Mouse (Mus musculus): ENCODE results near the gene Foxp4.
"Not testable (repeated sequence)": the region's sequence is repeated elsewhere in the genome, so short reads cannot be mapped to it uniquely, and the experiment has no call there.

Foxp4 gene

GRCm38 (mm10) chr17:47854908-47855307 is 69.5 kb downstream of the Foxp4 start:
- ATAC-seq (ENCODE audit: low TSS enrichment), result no peak

DNA sequence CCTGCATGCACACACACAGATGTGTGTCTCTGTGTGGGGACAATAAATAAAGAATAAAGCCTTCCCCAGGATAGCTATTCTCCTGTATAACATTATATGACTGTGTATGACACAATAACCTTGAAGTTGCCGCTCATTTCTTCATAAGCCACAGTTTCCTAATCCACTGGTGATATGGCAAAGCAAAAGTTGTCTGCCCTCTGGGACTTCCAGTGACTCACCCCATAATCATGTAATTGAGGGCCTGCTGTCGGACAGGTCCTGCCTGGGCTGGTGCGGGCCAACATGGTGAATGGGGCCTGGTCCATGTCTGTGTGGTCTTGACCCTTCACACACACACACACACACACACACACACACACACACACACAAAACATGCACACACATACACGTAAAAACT is 70.7 kb downstream of the Foxp4 start:
- ATAC-seq (ENCODE audit: low TSS enrichment), result no peak

GRCm38 (mm10) chr17:47853336-47853735 is 71.1 kb downstream of the Foxp4 start:
- no peak for ATAC-seq (ENCODE audit: low TSS enrichment)

DNA sequence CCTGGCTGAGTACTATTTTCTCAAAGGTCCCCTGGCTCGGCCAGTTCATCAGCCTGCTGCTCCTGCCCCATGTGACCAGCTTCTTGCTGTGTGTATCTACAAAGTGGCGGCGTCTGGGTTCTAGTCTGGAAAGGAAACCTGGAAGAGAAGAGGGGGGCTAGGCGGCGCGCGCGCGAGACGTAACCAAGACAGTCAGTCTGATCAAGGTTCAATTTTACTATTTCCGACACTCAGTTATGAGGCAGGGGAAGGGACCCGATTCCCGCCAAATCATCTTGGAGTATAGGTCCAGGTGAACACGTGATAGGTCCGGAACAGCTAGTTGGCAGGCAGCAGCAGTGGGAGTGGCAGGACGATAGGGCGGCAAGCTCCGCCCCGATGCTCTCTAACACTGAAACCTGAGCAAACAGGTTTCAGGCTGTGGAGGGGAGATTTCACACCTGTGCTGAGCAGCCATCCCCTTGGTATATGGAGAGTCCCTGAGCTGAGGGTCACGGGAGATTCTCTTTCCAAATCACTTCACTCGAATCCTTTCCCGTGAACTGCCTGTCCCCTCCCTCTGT is 72.6 kb downstream of the Foxp4 start:
- not testable (repeated sequence) for ATAC-seq (ENCODE audit: low TSS enrichment)

GRCm38 (mm10) chr17:47850639-47851314 is 73.7 kb downstream of the Foxp4 start:
- ATAC-seq (ENCODE audit: low TSS enrichment), result no peak

GRCm38 (mm10) chr17:47850035-47850434 is 74.4 kb downstream of the Foxp4 start:
- ATAC-seq (ENCODE audit: low TSS enrichment), result no peak

DNA sequence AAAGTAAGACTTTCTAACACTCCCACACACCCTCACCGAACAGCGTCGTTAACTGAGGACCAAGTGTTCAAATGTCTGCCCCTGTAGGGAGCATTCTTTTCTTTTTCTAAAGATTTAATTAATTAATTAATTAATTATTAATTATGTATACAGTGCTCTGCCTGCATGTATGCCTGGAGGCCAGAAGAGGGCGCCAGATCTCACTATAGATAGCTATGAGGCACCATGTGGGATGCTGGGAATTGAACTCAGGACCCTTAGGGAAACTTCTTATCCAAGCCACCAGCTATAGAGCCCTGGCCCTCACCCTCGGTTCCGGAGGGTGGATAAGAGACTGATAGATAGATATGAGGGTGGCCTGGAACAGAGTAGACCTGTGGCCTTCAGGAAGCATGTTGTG is 76.5 kb downstream of the Foxp4 start:
- no peak for ATAC-seq (ENCODE audit: low TSS enrichment)

- no peak for ATAC-seq (ENCODE audit: low TSS enrichment)
Measured at GRCm38 (mm10) chr17:47845609-47846008, 78.8 kb downstream of the Foxp4 start.

DNA sequence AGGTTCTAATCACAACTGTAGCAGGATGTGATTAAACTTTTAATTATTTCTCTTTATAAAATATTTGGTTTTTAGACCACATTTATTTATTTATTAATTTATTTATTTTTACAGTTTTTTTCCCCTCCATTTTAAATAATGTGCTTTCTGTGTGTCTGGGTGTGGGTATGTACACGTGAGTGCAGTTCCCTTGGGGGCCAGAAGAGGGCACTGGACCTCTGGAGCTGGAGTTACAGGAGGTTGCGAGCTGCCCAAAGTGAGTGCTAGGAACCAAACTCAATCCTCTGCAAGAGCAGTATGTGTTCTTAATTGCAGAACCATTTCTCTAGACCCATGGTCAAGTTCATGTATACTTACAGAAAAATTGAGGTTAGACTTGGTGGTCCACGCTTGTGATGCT is 81.0 kb downstream of the Foxp4 start:
- no peak for ATAC-seq (ENCODE audit: low TSS enrichment)

- peak; percentile 67; the same call in 1 of the 2 replicates for ATAC-seq (ENCODE audit: low TSS enrichment)
Measured at GRCm38 (mm10) chr17:47841931-47842623, 82.4 kb downstream of the Foxp4 start.

- no peak for ATAC-seq (ENCODE audit: low TSS enrichment)
Measured at GRCm38 (mm10) chr17:47841521-47841920, 82.9 kb downstream of the Foxp4 start.

DNA sequence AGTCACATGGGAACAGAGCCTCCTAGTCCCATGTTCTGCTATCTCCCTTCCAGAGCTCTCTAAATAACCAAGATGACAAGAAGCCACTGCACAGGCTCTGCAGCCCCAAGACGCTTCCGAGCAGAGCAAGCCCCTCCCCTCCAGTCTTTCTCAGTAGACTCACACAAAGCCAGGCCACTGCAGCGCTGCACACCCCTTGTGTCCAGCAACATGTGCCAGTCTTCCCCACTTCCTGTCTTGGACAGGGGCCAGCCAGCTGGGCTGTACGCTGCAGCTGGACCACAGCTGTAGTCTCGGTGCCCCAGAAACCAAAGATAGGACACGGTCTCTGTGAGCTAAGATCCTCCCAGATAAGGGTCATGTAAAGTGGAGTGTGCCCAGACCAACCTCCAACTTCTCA is 86.6 kb downstream of the Foxp4 start:
- no peak for ATAC-seq (ENCODE audit: low TSS enrichment)

- ATAC-seq (ENCODE audit: low TSS enrichment), result no peak
Measured at GRCm38 (mm10) chr17:47834482-47834767, 90.0 kb downstream of the Foxp4 start, which contains the start of gene Mdfi. Gene Mdfi, minus strand, starts transcription at chr17:47834691.

GRCm38 (mm10) chr17:47833628-47834481 is 90.6 kb downstream of the Foxp4 start:
- ATAC-seq (ENCODE audit: low TSS enrichment), result no peak

DNA sequence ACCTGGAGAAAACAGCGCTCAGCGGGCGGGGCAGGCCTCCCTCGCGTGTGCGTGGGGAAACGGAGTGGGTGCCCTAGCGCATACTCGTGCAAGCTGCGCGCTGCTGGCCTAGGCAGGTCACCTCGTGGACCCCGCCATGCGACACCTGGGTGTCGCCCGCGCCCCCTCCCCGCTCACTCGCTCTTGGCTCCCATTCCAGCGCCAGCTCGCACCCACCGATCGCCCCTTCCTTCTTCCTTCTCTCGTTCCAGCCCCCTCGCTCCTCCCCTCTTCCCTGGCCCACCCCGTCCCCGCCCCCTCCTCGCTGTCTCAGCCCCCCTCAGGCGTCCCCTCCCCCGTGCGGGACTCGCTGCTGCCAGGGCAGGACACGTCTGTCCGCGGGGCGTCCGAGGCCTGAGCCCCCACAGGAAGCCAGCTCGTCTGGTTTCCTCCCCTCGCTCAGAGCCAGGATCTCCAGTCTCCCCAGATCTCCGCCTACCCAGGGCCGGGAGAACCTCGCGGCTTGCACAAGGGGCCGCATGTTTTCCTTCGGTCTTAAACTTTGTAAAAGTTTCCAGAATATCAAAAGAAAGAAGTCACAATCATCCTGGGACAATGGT is 91.3 kb downstream of the Foxp4 start:
- ATAC-seq (ENCODE audit: low TSS enrichment), result no peak

- no peak for ATAC-seq (ENCODE audit: low TSS enrichment)
Measured at GRCm38 (mm10) chr17:47832501-47833028, 91.9 kb downstream of the Foxp4 start.

DNA sequence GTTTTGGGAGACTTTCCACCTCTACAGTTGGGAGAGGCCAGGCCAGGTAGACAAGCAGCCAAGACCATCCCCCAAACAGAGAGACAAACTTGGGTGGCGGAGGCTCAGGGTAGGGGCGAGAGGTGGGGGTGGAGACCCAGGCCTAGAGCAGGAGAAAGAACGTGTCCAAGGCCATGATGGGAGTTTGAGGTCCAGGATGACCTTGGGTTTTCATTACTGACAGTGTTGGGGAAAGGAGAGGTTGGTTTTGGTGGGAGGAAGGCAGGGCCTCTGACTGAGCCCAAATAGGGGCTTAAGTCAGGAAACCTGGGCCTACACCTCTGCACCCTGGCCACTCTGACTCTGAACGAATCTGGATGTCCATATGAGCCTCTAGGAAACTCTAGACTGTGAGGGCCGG is 92.7 kb downstream of the Foxp4 start:
- no peak for ATAC-seq (ENCODE audit: low TSS enrichment)

DNA sequence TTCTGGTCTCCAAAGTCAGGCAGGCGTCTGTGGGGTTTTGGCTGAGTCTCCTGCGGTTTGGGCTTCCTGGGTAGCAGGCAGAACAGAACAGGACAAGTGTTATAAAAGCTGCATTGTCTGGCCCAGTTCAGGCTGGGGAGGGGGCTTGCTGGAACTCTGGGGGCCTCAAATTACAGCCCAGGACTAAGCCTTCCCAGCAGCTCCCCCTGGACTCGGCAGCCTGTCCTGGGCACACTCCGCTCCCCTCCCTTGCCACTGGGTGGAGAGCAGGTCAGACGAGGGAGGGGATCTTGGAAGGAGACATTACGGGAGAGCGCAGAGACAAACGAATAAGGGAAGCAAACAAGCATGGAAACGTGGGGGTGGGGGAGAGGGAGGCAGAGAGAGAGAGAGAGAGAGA is 93.3 kb downstream of the Foxp4 start:
- ATAC-seq (ENCODE audit: low TSS enrichment), result no peak

DNA sequence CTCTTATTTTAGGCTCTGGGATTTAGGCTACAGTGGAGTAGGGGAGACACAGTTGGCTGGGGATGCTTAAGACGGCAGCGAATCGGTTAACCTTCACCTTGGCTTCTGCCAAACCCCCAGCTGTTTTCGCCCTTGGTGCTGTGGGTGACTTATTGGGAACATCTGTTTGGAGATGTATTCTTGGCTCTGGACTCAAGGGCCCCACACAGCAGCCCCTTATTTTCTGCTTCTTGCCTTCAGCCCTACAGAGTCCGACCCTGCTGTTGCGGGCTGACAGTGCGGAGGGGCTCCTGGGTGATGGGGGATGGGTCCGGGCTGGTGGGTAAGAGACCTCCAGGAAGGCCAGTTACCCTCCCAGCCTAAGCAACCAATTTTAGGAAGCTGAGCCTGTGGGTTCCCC is 103.1 kb downstream of the Foxp4 start:
- no peak for ATAC-seq (ENCODE audit: low TSS enrichment)

DNA sequence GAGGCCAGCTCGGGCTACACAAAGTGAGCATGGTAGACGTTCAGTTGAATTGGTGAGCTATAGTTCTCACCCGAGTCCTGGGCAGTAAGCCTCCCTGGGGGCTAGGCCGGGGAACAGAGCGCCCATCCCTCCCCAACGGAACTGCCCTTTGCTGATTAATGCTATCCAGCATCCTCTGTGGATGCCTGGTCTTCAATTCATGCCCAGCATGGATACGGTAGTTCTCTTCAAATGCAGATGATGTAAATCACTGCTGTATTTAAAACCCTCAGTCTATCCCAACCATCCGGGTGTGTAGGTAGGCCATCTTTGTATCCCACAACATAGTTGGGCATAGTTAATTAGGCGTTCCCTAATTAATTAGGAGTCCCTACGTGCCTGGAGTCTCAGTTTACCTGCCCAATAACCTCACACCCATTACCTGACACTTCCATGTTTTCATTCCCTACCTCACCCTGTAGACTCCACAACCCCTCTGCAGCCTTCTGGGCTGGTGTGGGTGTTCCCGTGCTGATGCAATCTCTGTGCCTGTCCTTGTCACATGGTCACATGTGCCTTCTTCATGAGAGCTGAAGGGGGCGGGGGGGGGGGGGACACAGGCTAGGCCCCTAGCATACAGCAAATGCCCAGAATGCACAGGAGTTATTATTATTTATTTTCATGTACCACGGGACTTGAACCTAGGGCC is 106.3 kb downstream of the Foxp4 start:
- no peak for ATAC-seq (ENCODE audit: low TSS enrichment)

Data from frontal cortex, adult (tissue).